Mouse (Mus musculus): ENCODE results near the gene Polr2e. TPM values are rescaled to one million over a fixed set of nuclear protein-coding genes. Genes with fewer than 3 reads are reported as not detected.

Polr2e gene
- polyA plus RNA-seq, 2 experiments: 247 to 350 TPM

DNA sequence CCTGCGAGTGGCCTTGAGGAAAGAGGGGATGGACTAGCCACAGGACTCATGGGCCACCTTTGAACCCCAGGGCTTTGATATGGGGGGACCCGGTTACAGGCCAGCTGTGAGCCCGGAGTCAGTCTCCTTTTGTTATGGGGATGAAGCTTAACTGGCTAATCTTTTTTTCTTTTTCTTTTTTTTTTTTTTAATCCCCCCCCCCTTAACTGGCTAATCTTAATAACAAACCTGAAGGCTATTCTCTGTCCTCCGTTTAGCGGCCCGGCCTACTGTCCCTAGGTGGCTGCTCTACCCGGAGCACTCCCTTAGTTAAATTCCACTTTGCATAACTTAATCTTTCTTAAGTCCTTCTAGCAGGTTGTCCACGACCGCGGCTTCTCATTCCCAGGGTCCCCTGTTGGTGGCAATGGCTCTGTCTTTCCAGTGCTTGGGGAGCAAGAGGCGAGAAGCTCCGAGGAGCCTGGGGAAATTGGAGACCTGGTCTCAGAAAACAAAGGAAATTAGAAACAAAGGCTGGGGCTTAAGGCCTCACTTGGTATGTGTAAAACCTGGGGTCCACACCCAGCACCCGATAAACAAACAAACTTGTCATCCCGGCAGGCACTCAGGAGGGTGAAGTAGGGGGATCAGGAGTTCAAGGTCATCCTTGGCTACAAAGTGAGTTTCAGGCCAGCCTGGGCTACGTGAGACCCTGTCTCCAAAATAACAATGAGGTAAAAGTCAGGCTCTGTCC is 11.5 kb upstream of the Polr2e start:
- peaks cover 16% of the 10 kb centered on the region for H3K4me1 ChIP-seq (ENCODE audit: control insufficient read depth, insufficient read depth, low read length)
- TF ChIP-seq POLR2A (IDR thresholded peaks at IDR 0.05; ENCODE audit: borderline replicate concordance, extremely low read depth, insufficient read depth, insufficient read length): no peak
- H3K27me3 ChIP-seq (ENCODE audit: control insufficient read depth, insufficient read depth, low read length): no peaks in the 10 kb centered on the region
- H3K9me3 ChIP-seq (ENCODE audit: control insufficient read depth, low read length): no peaks in the 10 kb centered on the region
- ATAC-seq (ENCODE audit: low FRiP score, low read depth) (no peak), DNase-seq (ENCODE audit: low spot score) (no peak)
- WGBS: 36% methylated on average over 15 of the region's 15 CpGs
- no peak overlapping the region for H3K4me2 ChIP-seq (replicated peaks; ENCODE audit: low read depth, low read length, severe bottlenecking)
- no peak overlapping the region for H3K27ac ChIP-seq (replicated peaks; ENCODE audit: low read depth, low read length)
- H3K36me3 ChIP-seq (ENCODE audit: control insufficient read depth, insufficient read depth, low read length): peaks cover 10% of the 10 kb centered on the region
- H3K9ac ChIP-seq (ENCODE audit: low read depth, low read length, severe bottlenecking): no peak overlapping the region
- H3K4me3 ChIP-seq (replicated peaks; ENCODE audit: low read length): no peak overlapping the region

DNA sequence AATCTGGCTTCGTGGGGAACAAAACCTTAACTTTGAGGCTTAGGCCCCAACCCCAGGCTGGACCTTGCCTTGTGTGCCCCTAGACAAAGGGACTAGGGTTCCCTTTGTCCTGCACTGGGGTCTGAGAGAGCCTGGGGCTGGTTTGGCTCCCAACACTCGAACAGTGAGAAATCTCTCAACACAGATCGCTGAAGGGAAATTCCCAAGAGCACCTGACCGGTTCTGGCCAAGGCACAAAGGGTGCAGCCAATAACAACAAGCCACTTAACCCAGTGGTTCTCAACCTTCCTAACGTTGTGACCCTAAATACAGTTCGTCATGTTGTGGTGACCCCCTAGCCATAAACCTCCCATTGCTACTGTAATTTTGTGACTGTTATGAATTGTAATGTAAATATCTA is 10.6 kb upstream of the Polr2e start:
- H3K4me3 ChIP-seq (replicated peaks; ENCODE audit: low read length): no peak overlapping the region
- DNase-seq (ENCODE audit: low spot score): no peak
- no peaks in the 10 kb centered on the region for H3K9me3 ChIP-seq (ENCODE audit: control insufficient read depth, low read length)
- no peak overlapping the region for H3K9ac ChIP-seq (ENCODE audit: low read depth, low read length, severe bottlenecking)
- no peak overlapping the region for H3K4me2 ChIP-seq (replicated peaks; ENCODE audit: low read depth, low read length, severe bottlenecking)
- no peak for TF ChIP-seq POLR2A (IDR thresholded peaks at IDR 0.05; ENCODE audit: borderline replicate concordance, extremely low read depth, insufficient read depth, insufficient read length)
- H3K4me1 ChIP-seq (ENCODE audit: control insufficient read depth, insufficient read depth, low read length): peaks cover 12% of the 10 kb centered on the region
- H3K27ac ChIP-seq (replicated peaks; ENCODE audit: low read depth, low read length): no peak overlapping the region
- no peak for ATAC-seq (ENCODE audit: low FRiP score, low read depth)
- H3K27me3 ChIP-seq (ENCODE audit: control insufficient read depth, insufficient read depth, low read length): no peaks in the 10 kb centered on the region
- peaks cover 2% of the 10 kb centered on the region; the same call in 1 of the 2 replicates for H3K36me3 ChIP-seq (ENCODE audit: control insufficient read depth, insufficient read depth, low read length)
- 34% methylated on average over 6 of the region's 6 CpGs for WGBS

DNA sequence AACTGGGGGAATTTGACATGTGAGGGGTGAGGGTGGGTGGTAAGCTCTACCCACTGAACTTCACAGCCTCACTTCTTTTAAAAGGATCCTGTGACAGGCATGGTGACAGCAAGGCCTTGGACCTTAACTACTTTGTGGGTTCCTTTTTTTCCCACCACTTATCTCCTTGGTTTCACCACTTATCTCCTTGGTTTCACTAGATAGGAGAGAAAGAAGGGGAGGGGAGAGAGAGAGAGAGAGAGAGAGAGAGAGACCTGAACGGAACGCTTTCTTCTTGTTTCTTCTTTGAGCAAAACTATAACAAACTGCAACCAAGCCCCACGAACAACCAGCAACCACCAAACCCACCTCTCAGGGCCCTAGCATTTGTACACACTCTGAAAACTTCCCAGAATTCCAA is 9.2 kb upstream of the Polr2e start:
- H3K27ac ChIP-seq (replicated peaks; ENCODE audit: low read depth, low read length): no peak overlapping the region
- DNase-seq (ENCODE audit: low spot score): no peak
- no peaks in the 10 kb centered on the region for H3K27me3 ChIP-seq (ENCODE audit: control insufficient read depth, insufficient read depth, low read length)
- no peak overlapping the region for H3K4me2 ChIP-seq (replicated peaks; ENCODE audit: low read depth, low read length, severe bottlenecking)
- H3K9me3 ChIP-seq (ENCODE audit: control insufficient read depth, low read length): no peaks in the 10 kb centered on the region
- WGBS: 66% methylated on average over 3 of the region's 3 CpGs
- H3K4me1 ChIP-seq (ENCODE audit: control insufficient read depth, insufficient read depth, low read length): peaks cover 7% of the 10 kb centered on the region; the same call in 1 of the 2 replicates
- no peaks in the 10 kb centered on the region for H3K36me3 ChIP-seq (ENCODE audit: control insufficient read depth, insufficient read depth, low read length)
- TF ChIP-seq POLR2A (IDR thresholded peaks at IDR 0.05; ENCODE audit: borderline replicate concordance, extremely low read depth, insufficient read depth, insufficient read length): no peak
- no peak for ATAC-seq (ENCODE audit: low FRiP score, low read depth)
- H3K4me3 ChIP-seq (replicated peaks; ENCODE audit: low read length): no peak overlapping the region
- H3K9ac ChIP-seq (ENCODE audit: low read depth, low read length, severe bottlenecking): no peak overlapping the region

DNA sequence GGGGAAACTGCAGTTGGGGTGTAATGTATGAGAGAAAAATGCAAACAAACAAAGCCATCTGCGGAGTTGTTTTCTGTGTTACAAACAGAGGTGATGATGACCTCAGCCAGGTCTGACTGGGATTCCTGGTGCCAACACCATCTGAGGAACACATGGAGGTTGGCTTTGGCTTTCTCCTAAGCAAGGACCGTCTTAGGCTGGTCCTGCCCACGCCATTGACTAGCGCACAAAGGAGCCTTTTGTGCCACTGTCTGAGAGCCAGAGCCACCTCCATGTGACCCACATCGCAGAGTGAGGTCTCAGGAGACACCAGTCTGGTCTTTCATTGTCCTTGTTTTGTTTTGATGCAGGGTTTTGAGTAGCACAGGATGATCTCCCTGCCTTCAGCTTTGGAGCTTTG is 8.8 kb upstream of the Polr2e start:
- Histone ChIP-seq H3K27me3 (ENCODE audit: control insufficient read depth, insufficient read depth, low read length) (no peaks in the 10 kb centered on the region), H3K27ac (replicated peaks; ENCODE audit: low read depth, low read length) (no peak overlapping the region), H3K4me2 (replicated peaks; ENCODE audit: low read depth, low read length, severe bottlenecking) (no peak overlapping the region), H3K36me3 (ENCODE audit: control insufficient read depth, insufficient read depth, low read length) (no peaks in the 10 kb centered on the region), H3K9me3 (ENCODE audit: control insufficient read depth, low read length) (no peaks in the 10 kb centered on the region), H3K4me3 (replicated peaks; ENCODE audit: low read length) (no peak overlapping the region), H3K9ac (ENCODE audit: low read depth, low read length, severe bottlenecking) (no peak overlapping the region), H3K4me1 (ENCODE audit: control insufficient read depth, insufficient read depth, low read length) (peaks cover 7% of the 10 kb centered on the region; the same call in 1 of the 2 replicates)
- DNase-seq (ENCODE audit: low spot score) (no peak), ATAC-seq (ENCODE audit: low FRiP score, low read depth) (no peak)
- no peak for TF ChIP-seq POLR2A (IDR thresholded peaks at IDR 0.05; ENCODE audit: borderline replicate concordance, extremely low read depth, insufficient read depth, insufficient read length)
- 34% methylated on average over 5 of the region's 5 CpGs for WGBS

DNA sequence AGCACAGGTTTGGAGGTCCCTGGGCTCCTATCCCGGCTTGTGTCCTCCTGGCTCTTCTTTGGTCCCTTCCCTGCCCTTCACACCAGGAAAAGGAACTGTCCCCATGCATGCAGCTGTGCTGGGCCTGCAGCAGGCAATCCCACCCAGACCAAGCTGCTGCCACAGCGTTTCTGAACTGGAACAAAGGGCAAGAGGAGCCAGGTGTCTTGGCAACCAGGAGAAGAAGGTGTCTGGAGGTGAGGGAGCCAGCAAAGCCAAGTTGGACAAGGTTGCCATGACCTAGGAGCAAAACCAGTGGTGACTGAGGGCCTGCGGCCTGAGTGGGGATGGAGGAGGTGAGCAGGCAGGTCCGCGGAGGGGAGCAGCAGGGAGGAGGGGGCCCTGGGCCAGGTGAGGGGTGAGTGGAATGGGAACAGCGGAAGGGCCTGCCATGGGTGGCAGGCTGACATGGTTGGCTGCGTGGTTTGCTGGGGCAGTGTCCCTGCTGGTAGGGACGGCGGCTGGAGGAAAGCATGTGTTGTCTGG is 7.5 kb upstream of the Polr2e start, which contains the start of gene Gpx4:
Gene Gpx4 (plus strand): TSS at position 126 of the 525 bp plus-strand sequence.
- Histone ChIP-seq H3K9ac (ENCODE audit: low read depth, low read length, severe bottlenecking) (no peak within 1 kb of the TSS), H3K4me1 (ENCODE audit: control insufficient read depth, insufficient read depth, low read length) (0 out of 2 replicates have a peak, but pooled peaks cover 3% of the 10 kb centered on the region), H3K4me3 (replicated peaks; ENCODE audit: low read length) (no peak within 1 kb of the TSS), H3K27ac (replicated peaks; ENCODE audit: low read depth, low read length) (no peak within 1 kb of the TSS), H3K4me2 (replicated peaks; ENCODE audit: low read depth, low read length, severe bottlenecking) (no peak within 1 kb of the TSS), H3K27me3 (ENCODE audit: control insufficient read depth, insufficient read depth, low read length) (no peaks in the 10 kb centered on the region), H3K9me3 (ENCODE audit: control insufficient read depth, low read length) (no peaks in the 10 kb centered on the region), H3K36me3 (ENCODE audit: control insufficient read depth, insufficient read depth, low read length) (no peaks in the 10 kb centered on the region)
- no peak for TF ChIP-seq POLR2A (IDR thresholded peaks at IDR 0.05; ENCODE audit: borderline replicate concordance, extremely low read depth, insufficient read depth, insufficient read length)
- ATAC-seq (ENCODE audit: low FRiP score, low read depth) (no peak), DNase-seq (ENCODE audit: low spot score) (no peak)
- 37% methylated on average over 9 of the region's 9 CpGs for WGBS
